Mouse (Mus musculus) adrenal gland, adult 8-10 months (tissue): ENCODE results near the gene Oca2. TPM values are rescaled to one million over a fixed set of nuclear protein-coding genes. Genes with fewer than 3 reads are reported as not detected.

ENCODE experiments used
- DNase-seq: peaks from one replicate; pipeline ENCODE4 v3.0.0; 2022
- total RNA-seq, 4 experiments: library from RNA; stranded (reverse); gene quantifications; 2 replicates each; pipeline ENCODE4 v1.2.4; 2022

The Oca2 gene
- total RNA-seq, 4 experiments from 2014 or later = 4.5 to 7.6 (median 6.2) TPM

DNA sequence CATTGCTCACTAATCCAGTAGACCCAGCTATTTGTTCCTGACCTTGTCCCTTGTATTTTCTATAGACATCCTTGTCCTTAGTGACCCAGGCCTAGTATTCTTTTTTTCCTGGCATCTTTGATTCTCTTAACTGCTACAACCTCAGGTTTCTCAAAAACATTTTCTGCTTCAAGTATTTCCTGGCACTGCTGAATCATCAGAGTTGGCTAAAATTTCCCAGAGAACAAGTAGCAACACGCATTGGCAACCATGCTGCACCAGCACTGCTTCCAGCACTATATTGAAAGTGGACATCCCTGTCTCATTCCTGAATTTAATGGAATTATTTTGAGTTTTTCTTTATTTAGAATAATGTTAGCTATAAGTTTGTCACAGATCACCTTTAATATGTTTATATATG lies 143.1 kb downstream of the Oca2 start:
- DNase-seq = no peak

DNA sequence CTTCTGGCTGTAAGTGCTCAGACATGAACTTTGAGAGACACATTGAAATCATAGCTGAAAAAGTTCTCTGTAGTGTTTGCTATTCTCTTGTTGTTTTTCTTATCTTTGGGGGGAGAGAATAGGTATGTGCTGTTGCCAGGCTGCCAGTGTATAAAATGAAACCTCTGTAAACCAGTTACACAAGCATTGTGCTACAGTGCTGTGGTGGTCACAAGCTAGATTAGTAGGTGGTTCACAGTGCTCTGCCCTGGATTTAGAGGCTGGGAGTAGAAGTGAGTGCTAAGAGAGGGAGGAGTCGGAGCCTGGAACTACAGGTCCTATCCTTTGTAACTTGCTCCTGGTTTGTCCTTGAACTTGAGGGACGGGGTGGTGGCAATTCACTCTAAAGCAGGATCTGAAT lies 148.7 kb downstream of the Oca2 start:
- DNase-seq = no peak

GRCm38 (mm10) chr7:56418182-56418836 lies 178.7 kb downstream of the Oca2 start:
- DNase-seq = no peak

GRCm38 (mm10) chr7:56419253-56419844 lies 179.8 kb downstream of the Oca2 start:
- no peak for DNase-seq

DNA sequence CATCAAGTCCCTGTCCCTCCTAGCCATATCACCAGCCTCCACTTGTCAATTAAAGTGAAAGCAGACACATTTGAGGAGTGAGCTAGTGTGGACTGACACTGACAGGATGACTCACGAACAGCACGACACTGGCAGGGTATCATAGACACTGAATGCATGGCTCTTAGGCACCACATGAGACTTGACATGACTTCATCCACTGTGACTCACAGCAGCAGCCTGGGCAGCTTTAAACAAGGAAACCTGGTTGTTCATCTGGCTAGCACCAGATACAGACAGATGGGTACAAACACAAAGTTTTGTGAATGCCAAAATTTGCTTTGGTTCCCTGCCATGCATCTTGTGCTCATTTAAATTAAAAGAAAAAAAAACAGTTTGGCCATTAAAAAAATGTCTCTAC lies 182.4 kb downstream of the Oca2 start:
- peak; percentile 3 for DNase-seq

GRCm38 (mm10) chr7:56423548-56423947 lies 184.0 kb downstream of the Oca2 start:
- no peak for DNase-seq

DNA sequence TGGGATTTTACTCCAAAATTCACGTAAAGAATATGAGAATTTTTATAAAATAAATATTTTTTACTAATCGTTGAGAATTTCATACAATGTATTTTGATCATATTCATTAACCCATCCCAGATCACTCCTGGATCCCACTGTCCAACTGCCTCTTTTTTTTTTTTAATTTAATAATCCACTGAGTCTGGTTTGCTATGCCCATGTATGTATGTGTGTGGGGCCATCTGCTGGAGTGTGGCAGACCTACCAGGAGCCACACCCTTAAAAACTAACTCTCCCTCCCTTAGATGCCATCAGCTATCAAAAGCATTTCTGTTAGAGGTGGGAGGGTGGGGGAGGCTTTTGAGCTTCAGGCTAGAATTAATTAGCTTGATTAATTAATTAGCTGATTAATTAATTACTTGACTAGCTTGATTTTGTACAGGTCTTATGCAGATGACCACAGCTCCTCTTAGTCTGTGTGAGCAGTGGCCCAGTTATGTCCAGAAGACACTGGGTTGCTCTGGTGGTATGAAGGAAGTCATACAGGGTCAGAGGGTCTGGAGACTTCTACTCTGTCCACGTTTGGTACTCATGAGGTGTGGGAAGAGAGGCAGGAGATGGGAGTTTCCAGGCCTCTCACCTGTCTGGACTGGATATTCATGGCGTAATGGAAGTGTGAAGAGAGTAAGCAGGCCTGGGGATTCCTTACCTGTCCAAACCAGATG lies 221.4 kb downstream of the Oca2 start:
- DNase-seq = no peak

DNA sequence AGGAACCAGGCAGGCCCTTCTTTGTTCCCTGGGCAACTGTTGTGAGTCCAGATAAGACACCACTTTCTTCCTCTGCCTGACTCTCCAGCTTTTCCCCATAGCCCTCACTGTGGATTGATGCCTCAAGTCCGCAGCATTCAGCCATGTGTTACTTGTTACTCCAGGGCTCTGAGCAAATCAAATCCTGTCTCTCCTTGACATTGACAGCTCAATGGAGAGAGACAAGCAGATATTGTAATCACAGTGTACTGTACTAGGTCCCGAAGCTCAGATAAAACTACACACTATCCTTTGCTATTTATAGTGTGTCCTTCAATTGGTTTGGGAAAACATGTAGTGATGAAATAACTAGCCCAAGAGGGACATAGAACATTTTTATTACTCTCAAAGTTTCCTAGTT lies 258.7 kb downstream of the Oca2 start:
- DNase-seq = no peak

DNA sequence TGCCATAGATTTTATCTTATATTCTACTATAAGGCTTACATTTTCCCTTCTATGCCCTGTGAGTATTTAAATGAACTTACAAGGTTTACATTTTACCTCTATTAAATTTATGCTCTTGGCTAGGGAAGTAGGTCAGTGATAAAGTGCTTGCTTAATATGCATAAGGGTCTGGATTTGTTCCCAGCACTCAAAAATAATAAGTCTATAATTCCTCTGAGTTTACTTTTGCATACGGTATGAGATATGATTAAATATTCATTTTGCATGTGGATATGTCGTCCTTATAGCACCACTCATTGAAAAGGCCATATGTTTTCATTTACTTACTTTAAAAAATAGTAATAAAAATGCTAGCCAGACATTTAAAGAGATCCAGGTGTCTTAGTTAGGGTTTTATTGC lies 259.8 kb downstream of the Oca2 start:
- no peak for DNase-seq

DNA sequence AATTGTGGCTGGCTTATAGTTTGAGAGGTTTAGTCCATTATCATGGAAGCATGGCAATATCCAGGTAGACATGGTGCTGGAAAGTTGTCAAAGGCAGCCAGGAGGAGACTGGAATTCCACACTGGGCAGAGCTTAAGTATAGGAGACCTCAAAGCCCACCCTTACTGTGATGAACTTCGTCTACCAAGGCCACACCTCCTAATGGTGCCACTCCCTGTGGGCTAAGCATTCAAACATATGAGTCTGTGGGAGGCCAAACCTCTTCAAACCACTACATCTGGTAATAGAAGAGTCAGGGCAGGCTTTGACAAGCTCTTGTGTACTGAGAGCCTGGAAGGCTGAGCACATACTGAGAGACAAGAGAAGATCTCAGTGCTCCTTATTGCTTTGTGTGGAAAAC lies 260.2 kb downstream of the Oca2 start:
- no peak for DNase-seq

DNA sequence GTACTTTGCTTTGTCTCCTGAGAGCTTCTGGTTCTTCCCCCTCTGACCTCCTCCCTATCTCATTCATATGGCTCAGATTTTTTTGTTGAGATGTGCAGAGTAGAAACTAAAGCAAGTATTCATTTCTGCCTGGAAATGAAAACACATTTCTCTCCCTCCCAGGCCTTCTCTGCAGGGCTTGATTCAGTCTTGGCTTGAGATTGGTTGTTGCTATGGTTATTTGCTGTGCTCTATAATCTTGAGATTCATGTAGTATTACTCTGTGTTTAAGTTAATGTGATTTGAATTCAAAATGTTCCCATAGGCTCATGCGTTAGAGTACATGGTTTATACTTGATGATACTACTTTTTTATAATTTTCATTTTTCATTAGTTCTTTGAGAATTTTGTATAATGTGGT lies 260.9 kb downstream of the Oca2 start:
- no peak for DNase-seq

- DNase-seq = no peak
Measured at GRCm38 (mm10) chr7:56518581-56518980, 279.0 kb downstream of the Oca2 start.

- no peak for DNase-seq
Measured at GRCm38 (mm10) chr7:56519741-56520140, 280.2 kb downstream of the Oca2 start.

- DNase-seq = no peak
Measured at GRCm38 (mm10) chr7:56534856-56535255, 295.3 kb downstream of the Oca2 start.

- peak; percentile 24 for DNase-seq
Measured at GRCm38 (mm10) chr7:56549226-56549625, 309.7 kb downstream of the Oca2 start.

GRCm38 (mm10) chr7:56551804-56552203 lies 312.2 kb downstream of the Oca2 start:
- DNase-seq = no peak

Other genes starting within 250 kb of the Oca2 start
- 10 to 100 TPM; 11.3 to 14.1 (median 12.3) TPM for gene Nipa1, start 219.8 kb upstream of the Oca2 start, total RNA-seq
- 10 to 100 TPM; 67.5 to 85.6 (median 76.3) TPM for gene Herc2, start 189.6 kb upstream of the Oca2 start, total RNA-seq